Mouse (Mus musculus): Measurements from ENCODE around the gene U2af1l4. TPM values are rescaled to one million over a fixed set of nuclear protein-coding genes. Genes with fewer than 3 reads are reported as not detected.

Gene U2af1l4
- polyA plus RNA-seq, 1 experiment: 31.6 TPM

DNA sequence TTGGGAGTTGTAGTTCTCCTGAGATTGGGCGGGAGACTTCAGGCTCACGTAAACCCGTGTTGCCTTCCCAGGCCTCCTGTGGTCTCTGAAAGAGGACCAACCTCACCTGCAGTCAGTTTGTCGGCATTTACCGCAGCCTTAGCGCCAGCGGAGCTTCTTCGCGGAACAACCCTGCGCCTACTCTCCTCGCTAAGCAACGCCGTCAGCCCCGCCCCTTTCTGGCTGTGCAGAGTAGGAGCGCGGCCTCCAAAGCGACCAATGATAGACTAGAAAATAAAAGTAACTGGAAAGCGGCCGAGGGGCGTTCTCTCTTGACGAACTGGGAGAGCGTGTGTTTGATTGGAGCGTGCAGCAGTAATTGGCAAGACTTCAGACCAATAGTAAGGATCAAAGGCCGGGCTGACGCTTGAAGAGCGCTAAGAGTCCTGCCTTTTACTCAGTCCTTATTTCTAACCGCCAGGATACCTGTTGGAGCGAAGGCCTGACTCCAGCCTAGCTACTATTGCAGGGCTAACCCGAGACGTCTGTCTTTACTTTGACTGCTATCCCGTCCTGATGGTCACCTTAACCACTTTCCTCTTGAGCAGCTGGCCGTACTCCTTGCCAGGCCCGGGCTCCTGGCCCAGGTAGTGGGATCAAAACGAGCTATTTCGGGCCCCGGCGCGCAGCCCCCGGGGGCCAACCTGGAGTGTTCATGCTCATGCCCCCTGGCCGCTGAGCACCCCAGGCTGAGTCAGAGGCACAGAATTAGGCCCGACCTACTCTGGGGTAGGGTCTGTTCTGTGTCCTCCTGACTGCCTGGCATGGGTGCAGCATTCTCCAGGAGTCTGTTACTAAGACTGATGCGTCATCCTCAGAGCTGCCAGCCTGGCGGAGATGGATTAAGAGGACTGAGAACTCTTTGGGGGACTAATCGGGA, 10.7 kb upstream of the U2af1l4 start, which contains the start of the genes Hspb6 and Proser3:
TSS of gene Hspb6 (plus strand) at position 77 of the 919 bp plus-strand sequence.
TSS of gene Proser3 (minus strand) at position 198 of the 919 bp plus-strand sequence.
- WGBS: under 1% methylated on average over 44 of the region's 44 CpGs
- Histone ChIP-seq H3K4me3 (ENCODE audit: extremely low read depth, insufficient read depth, insufficient read length) (peak within 1 kb of the TSS; percentile 87), H3K27me3 (ENCODE audit: control insufficient read depth, insufficient read depth, low read length) (no peaks in the 10 kb centered on the region), H3K27ac (ENCODE audit: insufficient read depth, low read length) (peak within 1 kb of the TSS; percentile 99), H3K4me1 (ENCODE audit: control insufficient read depth, insufficient read depth, insufficient read length) (peaks cover 5% of the 10 kb centered on the region), H3K36me3 (ENCODE audit: control insufficient read depth, insufficient read depth, low read length) (peaks cover 16% of the 10 kb centered on the region)
- peak; percentile 94 to 97 for DNase-seq (ENCODE audit: low read depth in 1 of 2, low spot score in 2 of 2)
- TF ChIP-seq CTCF (IDR thresholded peaks at IDR 0.05; ENCODE audit: extremely low read depth, insufficient read depth, insufficient read length, insufficient replicate concordance): 0 out of 2 replicates have a peak, but pooled peaks have one; percentile 5
- TF ChIP-seq POLR2A (IDR thresholded peaks at IDR 0.05; ENCODE audit: low read depth, low read length): peak; percentile 54

DNA sequence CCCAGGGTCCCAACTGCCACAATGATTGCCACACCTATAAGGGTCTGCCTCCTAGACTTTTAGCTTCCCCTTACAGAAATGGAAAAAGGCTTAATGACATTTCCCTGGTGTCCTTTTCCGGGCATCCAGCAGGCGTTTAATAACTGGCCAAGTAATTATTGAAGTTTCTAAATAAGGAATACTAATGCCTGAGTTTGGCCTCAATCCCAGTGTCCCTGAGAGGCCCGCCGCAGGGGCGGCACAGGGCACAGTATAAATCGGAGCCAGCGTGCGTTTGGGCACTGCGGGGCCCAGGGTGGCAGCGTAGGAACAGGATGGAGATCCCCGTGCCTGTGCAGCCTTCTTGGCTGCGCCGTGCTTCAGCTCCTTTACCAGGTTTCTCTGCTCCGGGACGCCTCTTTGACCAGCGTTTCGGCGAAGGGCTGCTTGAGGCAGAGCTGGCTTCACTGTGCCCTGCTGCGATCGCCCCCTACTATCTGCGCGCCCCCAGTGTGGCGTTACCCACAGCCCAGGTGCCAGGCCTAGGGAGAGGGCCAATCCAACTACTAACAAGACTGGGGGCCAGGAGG, 10.0 kb upstream of the U2af1l4 start:
- peaks cover 19% of the 10 kb centered on the region for H3K36me3 ChIP-seq (ENCODE audit: control insufficient read depth, insufficient read depth, low read length)
- no peaks in the 10 kb centered on the region for H3K27me3 ChIP-seq (ENCODE audit: control insufficient read depth, insufficient read depth, low read length)
- H3K4me3 ChIP-seq (ENCODE audit: extremely low read depth, insufficient read depth, insufficient read length): peak overlapping the region; percentile 77
- no peak for DNase-seq (ENCODE audit: low read depth in 1 of 2, low spot score in 2 of 2)
- peak overlapping the region; percentile 81 for H3K27ac ChIP-seq (ENCODE audit: insufficient read depth, low read length)
- WGBS: 6% methylated on average over 23 of the region's 23 CpGs
- TF ChIP-seq POLR2A (IDR thresholded peaks at IDR 0.05; ENCODE audit: low read depth, low read length) (no peak), CTCF (IDR thresholded peaks at IDR 0.05; ENCODE audit: extremely low read depth, insufficient read depth, insufficient read length, insufficient replicate concordance) (no peak)
- peaks cover 5% of the 10 kb centered on the region for H3K4me1 ChIP-seq (ENCODE audit: control insufficient read depth, insufficient read depth, insufficient read length)

DNA sequence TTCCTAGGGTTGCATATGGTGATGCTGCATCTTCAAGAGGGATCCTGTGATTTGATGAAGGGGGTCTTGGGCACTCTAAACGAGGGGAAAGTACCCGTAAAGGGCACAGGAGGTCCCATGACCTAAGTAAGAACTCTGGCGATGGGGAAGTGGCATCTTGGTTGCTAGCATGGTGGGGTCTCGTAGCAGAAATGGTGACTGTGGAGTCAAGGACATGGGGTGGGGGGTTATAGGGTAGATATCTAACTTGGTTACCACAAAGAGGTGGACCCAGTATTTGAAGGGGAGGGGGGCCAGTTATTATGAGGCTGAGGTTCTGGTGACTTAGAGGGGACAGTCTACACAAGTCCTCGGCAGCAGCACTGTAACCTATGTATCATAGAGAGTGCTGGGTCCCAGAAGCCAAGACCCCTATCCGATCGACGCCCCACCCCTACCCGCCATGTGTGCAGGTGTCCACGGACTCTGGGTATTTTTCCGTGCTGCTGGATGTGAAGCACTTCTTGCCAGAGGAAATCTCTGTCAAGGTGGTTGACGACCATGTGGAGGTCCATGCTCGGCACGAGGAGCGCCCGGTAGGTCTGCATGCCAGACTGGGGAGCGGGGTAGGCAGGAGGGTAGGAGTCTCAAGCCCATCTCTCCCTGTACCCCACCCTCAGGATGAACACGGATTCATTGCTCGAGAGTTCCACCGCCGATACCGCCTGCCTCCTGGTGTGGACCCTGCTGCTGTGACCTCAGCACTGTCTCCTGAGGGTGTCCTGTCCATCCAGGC, 9.1 kb upstream of the U2af1l4 start:
- Histone ChIP-seq H3K36me3 (ENCODE audit: control insufficient read depth, insufficient read depth, low read length) (peaks cover 19% of the 10 kb centered on the region), H3K4me1 (ENCODE audit: control insufficient read depth, insufficient read depth, insufficient read length) (peaks cover 9% of the 10 kb centered on the region), H3K27me3 (ENCODE audit: control insufficient read depth, insufficient read depth, low read length) (no peaks in the 10 kb centered on the region), H3K4me3 (ENCODE audit: extremely low read depth, insufficient read depth, insufficient read length) (no peak overlapping the region), H3K27ac (ENCODE audit: insufficient read depth, low read length) (no peak overlapping the region)
- no peak for DNase-seq (ENCODE audit: low read depth in 1 of 2, low spot score in 2 of 2)
- 84% methylated on average over 22 of the region's 22 CpGs for WGBS
- TF ChIP-seq POLR2A (IDR thresholded peaks at IDR 0.05; ENCODE audit: low read depth, low read length) (no peak), CTCF (IDR thresholded peaks at IDR 0.05; ENCODE audit: extremely low read depth, insufficient read depth, insufficient read length, insufficient replicate concordance) (no peak)

DNA sequence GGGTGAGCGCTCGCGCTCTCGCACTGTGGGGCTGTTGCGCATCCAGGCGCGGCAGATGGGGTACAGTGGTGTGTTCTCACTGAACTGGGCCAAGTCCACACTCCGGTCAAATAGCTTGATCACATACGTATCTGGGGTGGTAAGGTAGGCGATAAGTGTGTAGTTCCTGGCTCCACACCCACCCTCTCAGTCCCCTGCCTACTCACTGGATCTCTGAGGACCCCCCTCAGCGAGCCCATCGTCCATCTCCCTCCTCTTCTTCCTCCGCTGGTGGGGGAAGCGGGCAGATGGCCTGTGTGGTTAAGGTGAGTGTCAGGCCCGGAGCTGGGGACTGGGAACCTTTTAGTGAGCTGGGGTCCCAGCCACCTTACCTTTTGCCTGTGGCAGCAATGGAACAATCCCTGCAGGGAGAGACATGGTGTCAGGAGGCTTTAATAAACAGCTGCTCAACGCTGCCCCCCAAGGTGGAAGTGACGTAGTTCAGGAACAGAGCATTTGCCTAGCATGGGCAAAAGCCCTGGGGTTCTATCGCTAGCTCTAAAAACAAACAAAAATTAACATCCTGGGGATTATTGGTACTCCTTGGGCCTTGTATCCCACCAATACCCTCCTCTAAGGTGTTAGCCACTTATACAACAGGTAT, 6.1 kb upstream of the U2af1l4 start:
- Histone ChIP-seq H3K27me3 (ENCODE audit: control insufficient read depth, insufficient read depth, low read length) (no peaks in the 10 kb centered on the region), H3K4me3 (ENCODE audit: extremely low read depth, insufficient read depth, insufficient read length) (no peak overlapping the region), H3K36me3 (ENCODE audit: control insufficient read depth, insufficient read depth, low read length) (peaks cover 19% of the 10 kb centered on the region), H3K4me1 (ENCODE audit: control insufficient read depth, insufficient read depth, insufficient read length) (peaks cover 9% of the 10 kb centered on the region), H3K27ac (ENCODE audit: insufficient read depth, low read length) (no peak overlapping the region)
- WGBS: 95% methylated on average over 18 of the region's 18 CpGs
- TF ChIP-seq POLR2A (IDR thresholded peaks at IDR 0.05; ENCODE audit: low read depth, low read length) (no peak), CTCF (IDR thresholded peaks at IDR 0.05; ENCODE audit: extremely low read depth, insufficient read depth, insufficient read length, insufficient replicate concordance) (no peak)
- no peak for DNase-seq (ENCODE audit: low read depth in 1 of 2, low spot score in 2 of 2)

DNA sequence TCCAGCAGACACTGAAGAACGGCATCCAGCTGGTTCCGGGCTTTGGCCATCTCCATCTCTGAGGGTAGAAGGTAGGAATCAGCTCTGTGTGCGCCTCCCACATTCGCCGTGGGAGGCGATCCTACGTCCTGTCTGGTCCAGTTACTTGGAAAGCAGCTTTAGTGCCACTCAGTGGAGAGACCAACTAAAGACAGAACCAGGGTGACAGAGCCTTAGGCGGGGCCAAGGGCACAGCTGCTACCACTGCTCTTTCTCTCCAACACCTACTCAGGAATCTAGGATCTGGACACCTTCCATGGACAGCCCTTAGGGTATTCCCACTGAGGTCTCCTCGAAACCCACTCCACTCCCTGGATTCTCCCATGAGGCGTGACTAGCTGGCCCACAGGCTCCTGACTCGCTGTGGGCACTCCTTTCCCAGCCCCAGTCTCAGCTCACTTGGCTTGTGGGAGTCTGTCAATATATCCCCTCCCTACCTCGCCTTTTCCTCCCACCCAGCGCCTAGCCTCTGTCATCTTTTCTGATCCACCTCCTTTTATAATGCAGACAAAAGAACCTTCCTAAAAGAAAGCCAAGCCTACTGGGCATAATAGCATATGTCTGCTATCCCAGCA, 5.1 kb upstream of the U2af1l4 start:
- no peak for DNase-seq (ENCODE audit: low read depth in 1 of 2, low spot score in 2 of 2)
- H3K36me3 ChIP-seq (ENCODE audit: control insufficient read depth, insufficient read depth, low read length): peaks cover 19% of the 10 kb centered on the region
- H3K27ac ChIP-seq (ENCODE audit: insufficient read depth, low read length): no peak overlapping the region
- H3K4me3 ChIP-seq (ENCODE audit: extremely low read depth, insufficient read depth, insufficient read length): no peak overlapping the region
- TF ChIP-seq POLR2A (IDR thresholded peaks at IDR 0.05; ENCODE audit: low read depth, low read length) (no peak), CTCF (IDR thresholded peaks at IDR 0.05; ENCODE audit: extremely low read depth, insufficient read depth, insufficient read length, insufficient replicate concordance) (no peak)
- H3K27me3 ChIP-seq (ENCODE audit: control insufficient read depth, insufficient read depth, low read length): no peaks in the 10 kb centered on the region
- 93% methylated on average over 13 of the region's 13 CpGs for WGBS
- peaks cover 9% of the 10 kb centered on the region for H3K4me1 ChIP-seq (ENCODE audit: control insufficient read depth, insufficient read depth, insufficient read length)
